Mouse (Mus musculus): Measurements from ENCODE around the gene Rnf166.

The Rnf166 gene

GRCm38 (mm10) chr8:122470691-122471090 is 5.2 kb downstream of the Rnf166 start:
- intact Hi-C loops (cut with DNase I), result no loop called here

GRCm38 (mm10) chr8:122469965-122470364 is 5.9 kb downstream of the Rnf166 start:
- intact Hi-C loops (cut with DNase I), result no loop called here

- intact Hi-C loops (cut with DNase I), result no loop called here
These were observed 6.5 kb downstream of the Rnf166 start for GRCm38 (mm10) chr8:122469407-122469806.

- intact Hi-C loops (cut with DNase I), result no loop called here
These were observed 8.0 kb downstream of the Rnf166 start for GRCm38 (mm10) chr8:122467816-122468215.

- intact Hi-C loops (cut with DNase I), result no loop called here
These were observed 10.9 kb downstream of the Rnf166 start for GRCm38 (mm10) chr8:122464985-122465384.

GRCm38 (mm10) chr8:122463651-122464640 is 11.9 kb downstream of the Rnf166 start:
- intact Hi-C loops (cut with DNase I), result no loop called here

- intact Hi-C loops (cut with DNase I), result no loop called here
These were observed 13.4 kb downstream of the Rnf166 start for GRCm38 (mm10) chr8:122462510-122462909.

- intact Hi-C loops (cut with DNase I), result no loop called here
These were observed 14.3 kb downstream of the Rnf166 start for GRCm38 (mm10) chr8:122461473-122462148.

GRCm38 (mm10) chr8:122460524-122461472 is 15.1 kb downstream of the Rnf166 start, which contains the start of gene Snai3:
Gene Snai3, minus strand, starts transcription at chr8:122460733.
- intact Hi-C loops (cut with DNase I), result no loop called here

GRCm38 (mm10) chr8:122459990-122460389 is 15.9 kb downstream of the Rnf166 start:
- intact Hi-C loops (cut with DNase I), result no loop called here

GRCm38 (mm10) chr8:122459218-122459900 is 16.5 kb downstream of the Rnf166 start:
- intact Hi-C loops (cut with DNase I), result no loop called here

GRCm38 (mm10) chr8:122457171-122457570 is 18.7 kb downstream of the Rnf166 start:
- intact Hi-C loops (cut with DNase I), result no loop called here

- intact Hi-C loops (cut with DNase I), result no loop called here
These were observed 21.5 kb downstream of the Rnf166 start for GRCm38 (mm10) chr8:122454409-122454808.

- intact Hi-C loops (cut with DNase I), result no loop called here
These were observed 23.7 kb downstream of the Rnf166 start for GRCm38 (mm10) chr8:122452154-122452553.

- intact Hi-C loops (cut with DNase I), result no loop called here
These were observed 24.6 kb downstream of the Rnf166 start for GRCm38 (mm10) chr8:122451161-122451703.

- intact Hi-C loops (cut with DNase I), result loop anchor here (10.0 kb wide), 1 partner anchor 170 kb away; no protein-coding TSS in a partner anchor
These were observed 30.7 kb downstream of the Rnf166 start for GRCm38 (mm10) chr8:122445203-122445602.

- intact Hi-C loops (cut with DNase I), result loop anchor here (5.0 to 10.0 kb wide), 2 partner anchors 33 to 169 kb away; partner anchors contain the start of genes Ctu2 and Rnf166
These were observed 31.7 kb downstream of the Rnf166 start for GRCm38 (mm10) chr8:122444058-122444748.

GRCm38 (mm10) chr8:122443262-122444006 is 32.4 kb downstream of the Rnf166 start, which contains the start of gene Mvd:
Gene Mvd, minus strand, starts transcription at chr8:122443422.
- intact Hi-C loops (cut with DNase I), result loop anchor here (5.0 to 10.0 kb wide), 2 partner anchors 34 to 169 kb away; partner anchors contain the start of genes Ctu2 and Rnf166

Measured in adrenal gland (tissue).